Mouse (Mus musculus) lung, postnatal 4 days (tissue): ENCODE results near the gene B020031M17Rik.
"Not testable (repeated sequence)": the region's sequence is repeated elsewhere in the genome, so short reads cannot be mapped to it uniquely, and the experiment has no call there.

Source experiments
- DNase-seq, 2 experiments: peaks; one replicate each; pipeline ENCODE4 v3.0.0; 2021

The B020031M17Rik gene

DNA sequence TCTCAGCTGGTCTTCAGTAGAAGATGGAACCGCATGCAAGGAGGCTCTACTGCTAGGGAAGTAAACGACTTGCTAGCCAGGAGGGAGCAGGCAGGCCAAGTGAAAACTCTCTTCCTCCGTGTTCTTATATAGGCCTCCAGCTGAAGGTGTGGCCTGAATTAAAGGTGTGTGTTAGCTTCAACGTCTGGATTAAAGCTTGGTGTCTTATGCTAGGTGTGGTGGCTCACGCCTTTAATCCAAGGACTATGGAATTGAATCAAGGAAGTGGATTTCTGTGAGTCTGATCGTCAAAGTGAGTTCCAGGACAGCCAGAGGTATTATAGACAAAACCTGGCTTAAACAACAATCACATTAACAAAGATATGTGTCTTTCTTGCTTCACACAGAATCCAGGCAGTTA lies at the start of gene B020031M17Rik:
B020031M17Rik (minus strand) TSS at position 101 of the 400 bp plus-strand sequence.
- not testable (repeated sequence) for DNase-seq

DNA sequence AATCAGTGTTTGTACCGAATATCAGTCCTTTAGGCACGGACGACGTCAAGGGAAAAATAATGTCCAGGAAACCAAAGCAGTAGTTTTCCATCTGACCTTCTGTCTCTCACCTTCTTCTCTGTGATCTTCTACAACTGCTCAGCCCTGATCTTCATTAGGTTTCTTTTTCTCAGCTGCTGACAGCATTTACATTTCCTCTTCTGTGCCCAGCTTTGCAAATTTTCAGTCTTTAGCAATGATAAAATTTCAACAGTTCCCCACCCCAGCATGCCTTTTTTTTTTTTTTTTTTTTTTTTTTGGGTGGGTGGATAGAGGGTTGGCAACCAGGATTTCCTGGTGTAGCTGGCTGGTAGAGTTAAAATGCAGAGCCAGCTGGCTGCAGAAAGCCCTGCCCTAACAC lies 48.6 kb upstream of the B020031M17Rik start:
- not testable (repeated sequence) for DNase-seq

DNA sequence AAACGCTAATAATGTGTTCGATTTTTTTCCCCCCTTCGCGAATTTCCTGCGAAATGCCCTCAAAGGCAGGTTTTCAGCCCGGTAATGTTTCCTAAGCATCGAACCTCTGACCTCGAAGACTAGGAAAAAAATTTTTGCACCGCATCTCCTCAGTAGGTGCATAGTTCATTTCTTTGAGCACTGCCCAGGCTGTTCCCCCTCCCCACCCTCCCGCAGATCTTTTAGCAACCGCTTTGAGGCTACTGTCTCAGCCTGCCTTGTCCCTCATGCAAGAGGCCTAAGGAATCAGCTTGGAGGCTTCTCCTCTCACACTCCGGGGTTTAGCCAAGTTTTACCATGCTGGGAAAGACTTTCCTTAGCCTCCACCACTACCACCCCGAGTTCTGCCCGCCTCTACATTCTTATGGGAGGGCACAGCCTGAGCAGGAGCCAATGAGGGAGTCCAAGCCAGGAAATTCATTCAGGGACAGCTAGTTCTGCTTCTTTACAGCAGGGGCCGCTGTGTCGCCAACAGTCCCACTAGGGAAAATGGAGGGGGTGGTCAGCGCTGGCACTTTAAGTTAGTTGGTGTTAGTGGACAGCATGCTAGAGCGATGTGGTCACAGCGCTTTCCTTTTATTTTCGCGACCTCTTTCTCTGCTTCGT lies 48.0 kb upstream of the B020031M17Rik start:
- DNase-seq = not testable (repeated sequence)

DNA sequence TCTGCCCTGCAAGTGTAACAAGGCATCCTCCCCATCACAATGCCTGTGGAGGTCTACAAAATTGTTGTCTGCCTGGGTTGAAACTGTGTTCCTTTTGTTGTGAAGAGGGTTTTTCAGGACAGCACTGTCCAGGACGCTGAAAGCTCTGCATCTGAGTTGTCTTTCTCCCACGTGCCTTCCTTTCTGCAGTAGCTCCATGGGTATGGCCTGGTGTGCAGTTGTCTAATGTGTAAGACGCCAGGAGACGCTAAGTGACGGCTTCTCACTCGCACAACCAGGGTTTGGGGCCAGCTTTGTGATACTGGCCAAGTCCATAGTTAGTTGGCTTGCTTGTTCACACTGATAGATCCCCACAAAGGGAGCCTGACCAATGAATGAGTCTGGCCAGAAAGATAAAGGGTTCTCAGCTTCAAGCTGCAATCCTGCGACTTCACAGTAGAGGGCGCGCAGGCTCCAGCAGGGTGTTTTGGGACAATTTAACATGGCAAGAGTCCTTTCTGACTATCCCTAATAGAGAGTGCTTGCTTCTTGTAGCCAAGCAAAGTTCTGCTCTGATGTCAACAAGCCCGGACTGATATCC lies 41.4 kb upstream of the B020031M17Rik start:
- DNase-seq = not testable (repeated sequence)

DNA sequence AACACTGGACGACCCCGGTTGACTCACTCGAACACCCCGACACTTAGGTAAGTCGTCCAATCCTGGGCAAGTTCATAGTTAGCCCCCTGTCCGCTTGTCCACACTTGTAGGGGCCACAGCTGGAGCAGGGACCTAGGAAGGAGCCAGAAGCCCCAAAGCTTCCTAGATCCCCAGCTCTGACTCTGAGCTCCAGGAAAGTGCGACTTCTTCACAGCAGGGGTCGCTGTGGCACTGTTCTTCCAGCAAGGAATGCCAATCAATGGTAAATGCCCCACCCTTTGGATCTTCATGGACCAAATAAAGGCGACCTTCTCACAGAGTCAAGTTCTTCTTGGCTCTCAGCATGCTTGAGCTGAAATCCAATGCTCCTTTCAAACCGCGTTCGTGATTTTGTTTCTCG lies 40.7 kb upstream of the B020031M17Rik start:
- DNase-seq = not testable (repeated sequence)

DNA sequence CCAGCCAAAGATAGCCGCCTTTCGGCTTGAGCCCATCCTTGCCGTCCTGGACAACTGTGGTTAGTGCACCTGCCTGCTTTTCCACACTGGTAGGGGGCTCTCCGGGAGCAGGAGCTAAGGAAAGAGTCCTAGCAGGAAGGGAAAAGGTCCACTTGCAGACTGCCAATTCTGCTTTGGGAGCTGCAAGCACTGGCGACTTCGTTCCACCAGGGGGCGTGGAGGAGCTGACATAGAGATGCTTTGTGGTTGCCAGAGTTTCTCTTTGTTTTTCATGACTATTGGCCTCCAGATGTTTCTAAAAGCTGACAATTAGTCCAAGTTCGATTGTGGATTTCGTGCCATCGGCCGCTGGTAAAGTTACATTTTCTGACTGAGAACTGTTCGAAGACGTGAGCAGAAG lies 18.6 kb upstream of the B020031M17Rik start:
- DNase-seq = not testable (repeated sequence)

DNA sequence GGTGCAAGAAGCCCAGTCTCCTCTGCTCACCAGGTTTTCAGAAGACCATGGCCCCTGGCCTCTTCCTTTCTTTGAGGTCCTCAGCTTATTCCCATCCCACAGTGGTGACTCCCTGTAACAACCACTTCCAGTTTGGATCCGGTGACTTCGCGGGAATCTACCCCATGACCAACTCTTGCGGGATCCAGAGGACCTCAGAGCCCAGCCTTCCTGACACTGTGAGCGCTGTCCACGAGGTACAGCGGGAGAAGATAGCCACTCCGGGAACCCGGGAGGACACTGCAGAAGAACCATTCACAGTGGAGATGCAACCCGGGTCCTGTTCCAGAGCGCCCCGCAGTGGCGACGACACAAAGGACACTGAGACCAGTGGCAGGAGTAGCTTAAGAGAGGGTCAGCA lies 17.6 kb upstream of the B020031M17Rik start:
- DNase-seq = not testable (repeated sequence)

DNA sequence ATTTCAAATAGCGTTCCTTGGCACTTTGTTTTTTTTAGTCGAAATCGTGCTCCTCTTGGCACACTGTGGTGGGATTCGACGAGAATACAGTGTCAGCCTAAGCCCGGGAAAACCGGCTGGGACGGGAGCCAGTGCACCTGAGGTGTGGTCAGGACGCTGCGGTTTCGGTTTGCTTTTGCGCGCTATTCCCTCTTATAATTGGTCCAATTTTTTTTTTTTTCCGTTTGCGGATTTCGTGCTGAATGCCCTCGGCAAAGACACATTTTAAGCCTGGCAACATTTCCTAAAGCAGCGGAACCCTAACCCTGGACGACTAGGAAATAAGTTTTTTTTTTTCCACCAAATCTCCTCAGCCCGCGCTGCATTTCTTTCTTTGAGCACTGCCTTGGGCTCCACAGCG lies 15.4 kb upstream of the B020031M17Rik start:
- DNase-seq = peak; percentile 13 to 24

DNA sequence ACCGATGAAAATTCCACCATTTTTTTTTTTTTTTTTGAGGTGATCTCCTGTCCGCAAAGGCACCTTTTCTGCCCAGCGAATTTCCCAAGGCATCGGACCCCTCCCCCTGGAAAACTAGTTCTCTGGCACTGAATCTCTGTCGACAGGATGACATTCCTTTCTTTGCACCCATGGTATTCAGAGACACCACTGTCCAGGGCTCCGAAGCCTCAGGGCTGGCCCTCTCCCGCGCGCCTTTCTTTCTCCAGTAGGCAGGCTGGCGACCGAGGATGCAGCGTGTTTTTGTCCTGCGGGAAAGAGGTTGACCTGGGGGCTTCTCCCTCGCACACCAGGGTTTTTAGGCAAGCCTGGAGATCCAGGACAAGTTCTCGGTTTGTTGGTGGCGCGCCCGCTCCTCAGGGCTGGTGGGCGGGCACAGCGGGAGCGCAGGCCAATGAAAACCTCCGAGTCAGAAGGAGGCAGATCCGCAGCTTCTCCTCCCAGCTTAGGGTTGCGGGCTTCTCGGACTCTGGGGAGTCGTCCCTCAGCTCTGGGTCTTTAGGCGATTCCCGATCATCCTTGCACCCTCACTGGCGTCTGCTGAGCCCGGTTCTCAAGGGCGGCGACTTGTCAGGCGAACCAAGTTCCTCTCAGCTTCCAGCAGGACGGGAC lies 14.8 kb upstream of the B020031M17Rik start:
- peak in 1 of 2 experiments; percentile 22 for DNase-seq

DNA sequence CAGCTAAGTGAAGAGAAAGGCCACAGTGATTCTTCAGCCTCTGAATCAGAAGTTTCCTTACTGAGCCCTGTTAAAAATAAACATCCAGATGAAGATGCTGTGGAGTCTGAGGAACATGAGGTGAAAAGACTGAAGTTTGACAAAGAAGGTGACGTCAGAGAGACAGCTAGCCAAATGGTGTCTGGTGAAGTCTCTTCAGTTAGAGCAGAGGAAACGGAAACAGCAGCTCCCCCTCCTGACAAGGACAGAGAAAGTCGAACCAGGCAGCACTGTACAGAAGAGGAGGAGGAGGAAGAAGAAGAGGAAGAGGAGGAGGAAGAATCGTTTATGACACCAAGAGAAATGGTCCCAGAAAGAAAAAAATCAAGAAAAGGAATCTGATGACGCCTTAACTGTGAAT lies 12.2 kb upstream of the B020031M17Rik start:
- DNase-seq = not testable (repeated sequence)

DNA sequence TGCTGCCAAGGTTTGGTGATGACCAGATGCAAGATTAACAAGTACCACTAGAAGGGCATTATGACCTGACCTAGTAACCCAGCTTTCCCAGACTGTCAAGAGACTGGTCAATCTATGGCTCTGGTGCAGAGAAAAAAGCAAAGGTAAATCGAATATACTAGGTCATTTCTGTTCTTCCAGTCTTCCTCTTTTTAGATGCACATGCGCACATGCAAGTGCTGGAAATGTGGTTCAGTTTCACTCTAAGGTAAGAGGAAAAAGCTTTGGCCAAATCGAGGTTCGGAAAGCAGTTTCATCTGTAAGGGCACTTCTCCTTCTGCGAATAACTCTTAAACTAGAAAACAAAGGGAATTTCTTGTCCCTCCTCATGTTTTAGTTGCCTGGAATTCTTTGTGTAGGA lies 5.0 kb upstream of the B020031M17Rik start:
- DNase-seq = not testable (repeated sequence)

DNA sequence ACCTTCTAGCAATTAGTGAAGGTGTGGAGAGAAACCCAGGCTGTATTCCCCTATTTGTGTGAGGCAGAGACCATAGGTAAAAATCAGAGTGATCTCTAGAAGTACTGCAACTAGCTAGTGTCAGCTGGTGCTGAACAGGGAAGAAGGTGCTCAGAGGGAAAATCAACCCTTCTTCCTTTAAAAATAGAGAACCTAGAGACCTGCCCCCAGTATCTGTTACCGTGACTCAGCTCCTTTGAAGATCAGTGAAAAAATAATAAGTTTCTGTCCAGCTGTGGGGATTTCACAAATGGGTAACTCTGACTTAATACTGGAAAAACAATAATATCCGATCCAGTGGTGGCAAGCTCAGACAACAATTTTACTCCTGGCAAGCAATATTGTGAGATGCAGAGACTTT lies 4.5 kb upstream of the B020031M17Rik start:
- not testable (repeated sequence) for DNase-seq

DNA sequence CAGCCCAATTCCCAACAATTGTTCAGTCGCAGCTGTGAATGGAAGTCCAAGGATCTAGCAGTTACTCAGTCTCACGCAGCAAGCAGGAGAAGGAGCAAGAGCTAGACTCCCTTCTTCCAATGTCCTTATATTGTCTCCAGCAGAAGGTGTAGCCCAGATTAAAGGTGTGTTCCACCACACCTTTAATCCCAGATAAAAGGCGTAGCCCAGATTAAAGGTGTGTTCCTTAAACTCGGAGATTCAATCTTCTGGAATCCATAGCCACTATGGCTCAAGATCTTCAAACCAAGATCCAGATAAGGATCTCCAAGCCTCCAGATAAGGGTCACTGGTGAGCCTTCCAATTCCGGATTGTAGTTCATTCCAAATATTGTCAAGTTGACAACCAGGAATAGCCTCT lies 21.4 kb downstream of the B020031M17Rik start, which contains the start of gene Gm21761:
Gm21761 (minus strand) TSS at position 101 of the 400 bp plus-strand sequence.
- DNase-seq = not testable (repeated sequence)

DNA sequence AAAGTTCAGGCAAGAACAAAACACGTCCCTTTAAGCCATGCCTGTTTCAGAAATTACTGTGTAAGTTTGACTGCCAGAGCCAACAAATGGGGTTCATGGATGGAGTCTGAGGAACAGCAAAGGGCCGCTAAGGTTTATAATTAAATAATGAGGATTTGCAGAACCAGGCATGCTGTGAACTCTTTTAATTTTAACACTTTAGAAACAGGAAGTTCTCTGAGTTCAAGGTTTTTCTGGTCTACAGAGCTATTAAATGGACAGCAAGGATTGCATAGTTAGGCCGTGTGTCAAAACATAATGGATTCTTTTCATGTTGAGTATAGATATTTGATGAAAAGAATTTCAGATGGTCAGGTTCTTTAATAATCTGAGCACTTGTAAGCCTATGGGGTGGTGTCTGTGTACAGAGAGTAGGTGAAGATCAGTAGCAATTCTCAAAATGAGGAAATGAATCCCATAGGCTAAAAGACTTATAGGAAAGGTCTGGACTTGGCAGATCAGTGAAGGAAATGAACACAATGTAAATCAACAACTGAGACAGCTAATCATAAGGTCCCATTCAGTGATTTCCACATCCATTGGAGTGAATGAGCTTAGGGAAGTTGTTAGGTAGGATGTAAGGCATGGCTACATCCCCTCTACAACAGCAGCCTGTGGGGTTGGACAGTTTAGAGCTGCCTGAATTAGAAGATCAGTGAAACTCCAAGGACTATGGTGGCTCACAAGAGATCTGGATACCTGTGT lies 25.8 kb downstream of the B020031M17Rik start:
- not testable (repeated sequence) for DNase-seq

DNA sequence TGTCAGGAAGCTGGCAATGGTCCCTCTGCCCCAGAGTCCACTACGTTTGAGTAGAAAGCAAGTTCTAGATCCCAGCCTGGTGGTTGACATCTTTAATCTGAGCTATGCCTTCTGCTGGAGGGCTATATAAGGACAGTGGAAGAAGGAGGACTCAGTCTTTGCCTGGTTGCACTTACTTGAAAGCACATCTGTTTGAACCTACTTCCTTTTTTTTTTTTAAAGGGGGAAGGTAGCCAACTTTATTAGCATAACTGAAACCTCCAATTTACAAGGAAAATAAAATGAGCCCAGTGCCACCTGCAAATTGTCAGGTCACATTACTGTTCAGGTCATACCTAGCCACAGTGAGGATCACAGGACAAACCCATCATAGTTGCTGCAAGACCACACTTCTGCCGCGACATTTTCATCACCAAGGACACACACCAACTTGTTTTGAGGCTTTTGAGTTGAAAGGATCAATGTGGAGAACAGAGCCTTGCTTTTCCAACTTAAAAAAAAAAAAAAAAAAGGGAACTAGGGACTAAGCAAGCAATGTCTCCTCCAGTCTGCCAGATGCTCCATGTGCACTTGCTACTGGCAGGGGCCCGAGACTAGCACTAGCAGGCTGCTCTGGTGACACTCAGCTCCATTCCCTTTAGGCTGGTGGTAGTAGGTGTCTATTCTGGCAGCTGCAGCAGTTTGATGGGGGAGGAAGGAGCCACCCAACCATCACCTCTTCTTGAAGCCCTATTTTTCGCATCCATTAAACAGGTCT lies 33.5 kb downstream of the B020031M17Rik start:
- DNase-seq = not testable (repeated sequence)

DNA sequence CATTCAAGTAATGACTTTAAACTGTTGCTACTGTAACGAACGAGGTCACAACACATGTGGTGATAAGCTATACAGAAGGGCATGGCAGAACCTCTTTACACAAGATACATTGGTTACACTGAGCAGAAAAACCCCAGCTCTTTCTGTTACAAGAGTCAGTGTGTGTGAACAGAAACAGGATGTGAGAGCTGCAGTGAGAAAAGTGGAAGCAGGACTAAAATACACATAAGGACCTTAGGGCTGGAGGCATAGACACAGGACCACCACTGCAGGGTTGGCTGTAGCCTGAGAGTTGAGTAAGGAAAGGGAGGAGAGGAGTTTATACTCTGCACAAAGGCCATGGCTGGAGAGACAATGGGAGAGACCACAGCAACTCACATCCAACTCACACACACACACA lies 34.2 kb downstream of the B020031M17Rik start:
- not testable (repeated sequence) for DNase-seq
